Mouse (Mus musculus) heart, embryonic 16.5 days (tissue): ENCODE data around the gene Gm7137. TPM values are rescaled to one million over a fixed set of nuclear protein-coding genes. Genes with fewer than 3 reads are reported as not detected.
"Not testable (repeated sequence)": the region's sequence is repeated elsewhere in the genome, so short reads cannot be mapped to it uniquely, and the experiment has no call there.

ENCODE experiments used
- ATAC-seq: fragments of 200-750 bp; cut with Nextera tagmentation; replicated peaks from 2 replicates; pipeline ENCODE4 v1.8.0; 2017; ENCODE audit warnings: moderate number of reproducible peaks; ENCODE audit not compliant: insufficient read depth, low FRiP score; ENCODE audit errors: extremely low read depth
- H3K27ac ChIP-seq: fragments of 300-500 bp; sonication (generic); 2 replicates; pipeline ENCODE4 v1.5.1; 2014; ENCODE audit warnings: mild to moderate bottlenecking, low read length, control low read depth, moderate library complexity
- H3K27me3 ChIP-seq: fragments of 300-500 bp; sonication (generic); 2 replicates; pipeline ENCODE4 v1.6.1; 2014; ENCODE audit warnings: low read length, mixed read lengths; ENCODE audit not compliant: control insufficient read depth, insufficient read depth
- H3K36me3 ChIP-seq: fragments of 300-500 bp; sonication (generic); 2 replicates; pipeline ENCODE4 v1.6.1; 2014; ENCODE audit not compliant: control insufficient read depth, insufficient read depth
- H3K4me1 ChIP-seq: fragments of 300-500 bp; sonication (generic); 2 replicates; pipeline ENCODE4 v1.6.1; 2014; ENCODE audit warnings: low read length, mixed read lengths; ENCODE audit not compliant: control insufficient read depth, insufficient read depth
- H3K4me2 ChIP-seq: fragments of 300-500 bp; sonication (generic); 2 replicates; pipeline ENCODE4 v1.6.1; 2014; ENCODE audit warnings: low read depth, mild to moderate bottlenecking, control low read depth, low read length
- H3K4me3 ChIP-seq: fragments of 300-500 bp; sonication (generic); 2 replicates; pipeline ENCODE4 v1.5.1; 2014; ENCODE audit warnings: mild to moderate bottlenecking, control low read depth, low read length
- H3K9ac ChIP-seq: fragments of 300-500 bp; sonication (generic); 2 replicates; pipeline ENCODE4 v1.6.1; 2014; ENCODE audit warnings: low read length, control low read depth
- H3K9me3 ChIP-seq: fragments of 300-500 bp; sonication (generic); replicated peaks from 2 replicates; pipeline ENCODE4 v1.6.1; 2016; ENCODE audit warnings: low read length; ENCODE audit not compliant: control insufficient read depth
- WGBS: fragments of 180-500 bp; shearing (Covaris S2); extraction: QIAGEN DNeasy Blood & Tissue Kit; methylation state at CpG from one replicate; pipeline ENCODE4 v1.1.7; 2014; 5-methylcytosine and 5-hydroxymethylcytosine counted together
- polyA plus RNA-seq: library from polyadenylated mRNA; unstranded; fragments of >200 nt; fragmentation: Nextera tagmentation; extraction: Ambion mirVana; gene quantifications from 2 replicates; pipeline ENCODE4 v1.2.1, GENCODE M21; 2015

Gene Gm7137
- polyA plus RNA-seq, 1 experiment from 2014 or later = not detected

DNA sequence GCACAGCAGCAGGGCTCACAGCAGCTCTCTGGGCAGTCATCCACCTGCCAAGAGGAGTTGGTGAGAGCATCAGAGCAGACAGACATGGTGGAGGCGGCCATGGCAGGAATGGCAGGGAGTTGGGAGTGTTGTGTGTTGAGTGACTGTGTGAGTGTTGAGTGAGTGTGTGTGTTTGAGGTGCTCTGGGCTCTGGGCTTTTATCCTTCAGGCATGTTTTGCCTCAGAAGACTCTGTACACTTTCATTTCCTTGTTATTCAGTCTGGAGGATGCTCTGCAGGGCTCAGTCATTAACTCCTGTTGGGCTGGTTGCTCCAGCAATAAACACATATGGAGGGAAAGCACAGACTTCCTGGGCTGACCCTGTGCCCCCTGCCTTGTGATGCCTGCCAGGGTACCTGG is 16.8 kb downstream of the Gm7137 start, which contains the start of gene Gm3238:
Gm3238 (minus strand) TSS at position 101 of the 400 bp plus-strand sequence.
- not testable (repeated sequence) for H3K4me3 ChIP-seq, H3K4me1 ChIP-seq, H3K27me3 ChIP-seq, H3K9ac ChIP-seq, H3K9me3 ChIP-seq, H3K36me3 ChIP-seq, H3K27ac ChIP-seq, H3K4me2 ChIP-seq, ATAC-seq
- WGBS = no CpG with 5 or more reads among the region's 1 CpGs

DNA sequence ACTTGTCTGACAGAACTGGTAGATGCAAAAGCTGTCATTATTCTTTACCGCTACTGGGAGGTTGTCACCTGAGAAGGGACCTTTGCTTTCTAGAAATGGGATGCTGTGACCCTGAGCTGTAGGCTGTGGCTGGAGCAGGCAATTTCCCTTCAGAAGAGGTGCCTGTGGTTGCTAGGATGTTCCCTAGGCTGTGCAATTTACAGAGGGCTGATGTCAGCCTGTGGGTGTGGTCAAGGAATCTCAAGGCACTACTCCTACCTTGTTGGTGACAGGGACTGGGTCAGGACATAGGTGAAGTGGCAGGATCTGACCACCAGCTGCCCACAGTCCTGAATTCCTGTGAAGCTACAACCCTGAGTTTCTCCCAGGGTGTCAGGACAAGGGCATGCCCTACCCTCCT is 18.3 kb downstream of the Gm7137 start:
- 67% methylated on average over 1 of the region's 1 CpGs for WGBS
- H3K9ac ChIP-seq = no peak overlapping the region
- ATAC-seq = no peak

DNA sequence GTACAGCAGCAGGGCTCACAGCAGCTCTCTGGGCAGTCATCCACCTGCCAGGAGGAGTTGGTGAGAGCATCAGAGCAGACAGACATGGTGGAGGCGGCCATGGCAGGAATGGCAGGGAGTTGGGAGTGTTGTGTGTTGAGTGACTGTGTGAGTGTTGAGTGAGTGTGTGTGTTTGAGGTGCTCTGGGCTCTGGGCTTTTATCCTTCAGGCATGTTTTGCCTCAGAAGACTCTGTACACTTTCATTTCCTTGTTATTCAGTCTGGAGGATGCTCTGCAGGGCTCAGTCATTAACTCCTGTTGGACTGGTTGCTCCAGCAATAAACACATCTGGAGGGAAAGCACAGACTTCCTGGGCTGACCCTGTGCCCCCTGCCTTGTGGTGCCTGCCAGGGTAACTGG is 28.4 kb downstream of the Gm7137 start, which contains the start of gene Gm3233:
Gm3233 (minus strand) TSS at position 101 of the 400 bp plus-strand sequence.
- H3K4me1 ChIP-seq, H3K4me2 ChIP-seq, H3K9ac ChIP-seq, H3K27me3 ChIP-seq, H3K36me3 ChIP-seq, H3K4me3 ChIP-seq, H3K27ac ChIP-seq, H3K9me3 ChIP-seq, ATAC-seq: not testable (repeated sequence)
- WGBS = no CpG with 5 or more reads among the region's 1 CpGs

More for the DNA sequence above, 18.3 kb downstream of the Gm7137 start:
- Histone ChIP-seq H3K4me3 (no peak overlapping the region), H3K36me3 (no peaks in the 10 kb centered on the region), H3K9me3 (no peaks in the 10 kb centered on the region), H3K27me3 (no peaks in the 10 kb centered on the region), H3K4me1 (no peaks in the 10 kb centered on the region), H3K4me2 (no peak overlapping the region), H3K27ac (no peak overlapping the region)

DNA sequence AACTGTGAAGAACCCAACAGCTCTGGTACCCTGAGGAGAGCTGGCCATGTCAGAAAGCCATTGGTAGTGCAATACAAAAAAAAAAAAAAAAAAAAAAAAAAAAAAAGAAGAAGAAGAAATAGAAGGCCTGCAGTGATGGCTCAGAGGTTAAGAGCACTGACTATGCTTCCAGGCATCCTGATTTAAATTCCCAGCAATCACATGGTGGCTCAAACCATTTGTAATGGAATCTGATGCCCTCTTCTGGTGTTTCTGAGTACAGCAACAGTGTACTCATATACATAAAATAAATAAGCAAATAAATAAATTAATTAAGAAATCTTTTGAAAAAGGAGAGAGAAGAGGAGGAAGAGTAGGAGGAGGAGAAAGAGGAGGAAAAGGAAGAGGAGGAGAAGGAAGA is 34.6 kb downstream of the Gm7137 start:
- Histone ChIP-seq H3K4me3 (no peak overlapping the region), H3K4me1 (no peaks in the 10 kb centered on the region), H3K27ac (no peak overlapping the region), H3K27me3 (no peaks in the 10 kb centered on the region), H3K9me3 (no peaks in the 10 kb centered on the region), H3K9ac (no peak overlapping the region), H3K36me3 (no peaks in the 10 kb centered on the region), H3K4me2 (no peak overlapping the region)
- ATAC-seq = no peak

DNA sequence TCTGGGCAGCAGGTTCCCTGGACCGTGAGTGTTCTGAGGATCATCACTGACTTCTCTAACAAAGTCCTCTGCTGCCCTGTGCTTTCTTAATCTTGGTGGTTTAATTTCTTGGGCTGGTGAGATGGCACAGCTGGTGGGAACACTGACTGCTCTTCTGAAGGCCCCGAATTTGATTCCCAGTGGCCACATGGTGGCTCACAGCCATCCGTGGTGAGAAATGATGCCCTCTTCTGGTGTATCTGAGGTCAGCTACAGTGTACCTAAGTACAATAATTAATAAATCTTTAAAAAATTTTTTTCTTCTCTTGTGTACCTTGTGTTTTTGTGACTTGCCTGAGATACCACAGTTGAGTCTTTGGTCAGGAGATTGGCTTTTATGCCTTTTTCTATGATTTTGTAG is 35.7 kb downstream of the Gm7137 start:
- not testable (repeated sequence) for H3K9me3 ChIP-seq, H3K4me1 ChIP-seq, ATAC-seq, H3K9ac ChIP-seq, H3K4me3 ChIP-seq, H3K36me3 ChIP-seq, H3K27ac ChIP-seq, H3K4me2 ChIP-seq, H3K27me3 ChIP-seq
- WGBS = 59% methylated on average over 3 of the region's 3 CpGs

DNA sequence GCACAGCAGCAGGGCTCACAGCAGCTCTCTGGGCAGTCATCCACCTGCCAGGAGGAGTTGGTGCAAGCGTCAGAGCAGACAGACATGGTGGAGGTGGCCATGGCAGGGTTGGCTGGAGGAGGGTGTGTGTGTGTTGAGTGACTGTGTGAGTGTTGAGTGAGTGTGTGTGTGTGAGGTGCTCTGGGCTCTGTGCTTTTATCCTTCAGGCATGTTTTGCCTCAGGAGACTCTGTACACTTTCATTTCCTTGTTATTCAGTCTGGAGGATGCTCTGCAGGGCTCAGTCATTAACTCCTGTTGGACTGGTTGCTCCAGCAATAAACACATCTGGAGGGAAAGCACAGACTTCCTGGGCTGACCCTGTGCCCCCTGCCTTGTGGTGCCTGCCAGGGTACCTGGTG is 36.7 kb downstream of the Gm7137 start, which contains the start of gene Gm9736:
Gm9736 (minus strand) TSS at position 101 of the 400 bp plus-strand sequence.
- H3K27me3 ChIP-seq, H3K27ac ChIP-seq, H3K36me3 ChIP-seq, H3K9ac ChIP-seq, ATAC-seq, H3K9me3 ChIP-seq, H3K4me1 ChIP-seq, H3K4me2 ChIP-seq, H3K4me3 ChIP-seq: not testable (repeated sequence)
- whole genome bisulfite sequencing = 70% methylated on average over 1 of the region's 1 CpGs

DNA sequence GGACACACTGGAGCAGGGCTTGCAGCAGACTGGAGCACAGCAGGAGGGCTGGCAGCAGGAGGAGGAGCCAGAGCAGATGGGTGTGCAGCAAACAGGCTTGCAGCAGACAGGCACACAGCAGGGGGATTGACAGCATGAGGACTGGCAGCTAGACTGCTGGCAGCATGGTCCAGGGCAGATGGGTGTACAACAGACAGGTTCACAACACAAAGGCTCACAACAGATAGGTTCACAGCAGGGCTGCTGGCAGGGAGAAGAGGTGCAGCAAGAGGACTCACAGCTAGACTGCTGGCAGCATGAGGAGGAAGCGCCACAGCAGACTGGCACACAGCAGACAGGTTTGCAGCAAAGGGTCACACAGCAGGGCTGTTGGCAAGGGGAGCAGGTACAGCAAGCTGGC is 37.3 kb downstream of the Gm7137 start:
- not testable (repeated sequence) for H3K27me3 ChIP-seq, ATAC-seq, H3K4me2 ChIP-seq, H3K4me1 ChIP-seq, H3K4me3 ChIP-seq, H3K9me3 ChIP-seq, H3K36me3 ChIP-seq, H3K9ac ChIP-seq, H3K27ac ChIP-seq
- WGBS = 71% methylated on average over 1 of the region's 1 CpGs

DNA sequence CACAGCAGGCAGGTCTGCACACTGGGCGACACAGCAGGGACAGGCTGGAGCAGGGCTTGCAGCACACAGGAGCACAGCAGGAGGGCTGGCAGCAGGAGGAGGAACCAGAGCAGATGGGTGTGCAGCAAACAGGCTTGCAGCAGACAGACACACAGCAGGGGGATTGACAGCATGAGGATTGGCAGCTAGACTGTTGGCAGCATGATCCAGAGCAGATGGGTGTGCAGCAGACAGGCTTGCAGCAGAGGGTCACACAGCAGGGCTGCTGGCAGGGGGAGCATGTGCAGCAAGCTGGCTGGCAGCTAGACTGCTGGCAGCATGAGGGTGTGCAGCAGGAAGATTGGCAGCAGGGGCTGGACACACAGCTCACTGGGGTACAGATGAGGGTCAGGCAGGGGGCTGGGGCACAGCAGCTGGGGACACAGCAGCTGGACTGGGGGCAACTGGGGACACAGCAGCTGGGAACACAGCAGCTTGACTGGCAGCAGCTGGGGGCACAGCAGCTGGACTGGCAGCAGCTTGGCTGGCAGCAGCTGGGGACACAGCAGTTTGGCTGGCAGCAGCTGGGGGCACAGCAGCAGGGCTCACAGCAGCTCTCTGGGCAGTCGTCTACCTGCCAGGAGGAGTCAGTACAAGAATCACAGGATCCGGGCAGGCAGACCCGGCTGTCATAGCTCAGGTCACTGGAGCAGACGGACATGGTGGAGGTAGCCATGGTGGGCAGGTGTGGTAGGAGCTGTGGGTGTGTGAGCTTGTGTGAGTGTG is 45.9 kb downstream of the Gm7137 start, which contains the start of gene Gm18596:
Gm18596 (minus strand) TSS at position 715 of the 765 bp plus-strand sequence.
- H3K27me3 ChIP-seq, H3K4me3 ChIP-seq: not testable (repeated sequence)

DNA sequence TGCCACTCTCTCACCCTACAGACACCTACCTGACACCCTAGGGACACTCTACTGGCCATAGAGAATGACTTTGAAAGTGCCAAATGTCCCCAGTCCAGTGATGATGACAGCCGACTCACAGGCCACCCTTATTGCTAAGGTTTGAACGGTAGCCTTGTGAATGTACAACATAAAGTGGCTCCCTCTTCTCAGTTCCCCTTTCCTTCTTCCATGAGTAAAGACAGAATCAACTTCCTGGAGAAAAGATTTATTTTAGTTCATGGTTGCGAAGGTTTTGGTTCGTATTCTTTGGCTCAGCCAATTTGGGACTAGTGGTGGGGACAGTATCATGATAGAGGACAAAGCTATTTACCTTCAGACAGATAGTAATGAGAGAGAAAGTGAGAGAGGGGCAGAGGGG is 49.1 kb downstream of the Gm7137 start:
- no peaks in the 10 kb centered on the region for H3K4me1 ChIP-seq
- no peaks in the 10 kb centered on the region for H3K27me3 ChIP-seq
- no peak overlapping the region for H3K4me2 ChIP-seq
- ATAC-seq = no peak
- H3K9ac ChIP-seq = no peak overlapping the region
- H3K27ac ChIP-seq = no peak overlapping the region
- no peak overlapping the region for H3K4me3 ChIP-seq
- no peaks in the 10 kb centered on the region for H3K36me3 ChIP-seq
- 77% methylated on average over 4 of the region's 4 CpGs for WGBS
- H3K9me3 ChIP-seq = peaks cover 7% of the 10 kb centered on the region

More for the DNA sequence above, 45.9 kb downstream of the Gm7137 start, which contains the start of gene Gm18596:
- not testable (repeated sequence) for H3K9me3 ChIP-seq, H3K4me2 ChIP-seq, H3K9ac ChIP-seq, H3K36me3 ChIP-seq, ATAC-seq, H3K4me1 ChIP-seq, H3K27ac ChIP-seq
- 55% methylated on average over 5 of the region's 5 CpGs for WGBS
